Mouse (Mus musculus) intestine, embryonic 14.5 days (tissue): ENCODE measurements at regions not wholly inside any gene's neighbourhood (a gene's known extent, or its start where the extent isn't known, plus 50 kb on each side); places are given as distances from the start of the nearest gene placed in this dataset.
A peak's percentile ranks its signal among the peaks of the same experiment; 100 is the strongest.

Experiments used
- ATAC-seq: fragments of 200-750 bp; cut with Nextera tagmentation; replicated peaks from 2 replicates; pipeline ENCODE4 v1.8.0; 2017; ENCODE audit warnings: low read depth, moderate number of reproducible peaks, moderate TSS enrichment, moderate library complexity; ENCODE audit not compliant: low FRiP score, low TSS enrichment
- DNase-seq: peaks from one replicate; pipeline ENCODE4 v3.0.0-alpha.2; 2018; ENCODE audit warnings: low spot score
- H3K27ac ChIP-seq: fragments of 300-500 bp; sonication (generic); 2 replicates; pipeline ENCODE4 v1.5.1; 2014; ENCODE audit warnings: low read depth, mild to moderate bottlenecking, control low read depth
- H3K27me3 ChIP-seq: fragments of 300-500 bp; sonication (generic); replicated peaks from 2 replicates; pipeline ENCODE4 v1.6.1; 2014; ENCODE audit warnings: low read length, control low read depth; ENCODE audit not compliant: control insufficient read depth, insufficient read depth
- H3K36me3 ChIP-seq: fragments of 300-500 bp; sonication (generic); 2 replicates; pipeline ENCODE4 v1.6.1; 2014; ENCODE audit warnings: low read length, control low read depth; ENCODE audit not compliant: control insufficient read depth, insufficient read depth
- H3K4me1 ChIP-seq: fragments of 300-500 bp; sonication (generic); replicated peaks from 2 replicates; pipeline ENCODE4 v1.6.1; 2014; ENCODE audit warnings: low read length, control low read depth, mixed read lengths; ENCODE audit not compliant: control insufficient read depth, insufficient read depth
- H3K4me2 ChIP-seq: fragments of 300-500 bp; sonication (generic); 2 replicates; pipeline ENCODE4 v1.6.1; 2014; ENCODE audit warnings: low read length
- H3K4me3 ChIP-seq: fragments of 300-500 bp; sonication (generic); 2 replicates; pipeline ENCODE4 v1.5.1; 2014; ENCODE audit warnings: low read depth, low read length, control low read depth, mixed read lengths
- H3K9ac ChIP-seq: fragments of 300-500 bp; sonication (generic); 2 replicates; pipeline ENCODE4 v1.6.1; 2014; ENCODE audit warnings: mild to moderate bottlenecking, low read length
- H3K9me3 ChIP-seq: fragments of 300-500 bp; sonication (generic); 2 replicates; pipeline ENCODE4 v1.6.1; 2016; ENCODE audit warnings: low read length, control low read depth; ENCODE audit not compliant: control insufficient read depth
- WGBS: fragments of 180-500 bp; shearing (Covaris S2); extraction: QIAGEN DNeasy Blood & Tissue Kit; methylation state at CpG from one replicate; pipeline ENCODE4 v1.1.7; 2014; 5-methylcytosine and 5-hydroxymethylcytosine counted together

DNA sequence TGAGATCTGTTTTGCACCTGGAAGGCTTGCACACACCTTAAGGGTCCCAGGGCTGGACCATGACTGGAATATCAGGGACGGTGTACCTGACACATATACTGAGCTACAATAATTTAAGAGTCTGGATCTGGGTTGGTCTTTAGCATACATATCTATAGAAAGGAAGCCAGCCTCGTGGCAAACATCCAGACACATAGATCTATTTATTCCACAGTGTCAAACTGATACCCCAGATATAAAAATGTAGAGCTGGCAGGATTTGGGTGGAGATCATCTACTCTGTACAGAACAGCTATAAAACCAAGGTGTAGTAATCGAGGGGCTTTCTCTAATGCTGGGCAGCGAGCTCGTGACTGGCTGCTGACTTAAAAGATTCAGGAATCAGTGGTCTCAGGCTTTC is 81.1 kb upstream of the Slc38a2 start:
- Histone ChIP-seq H3K9me3 (no peaks in the 10 kb centered on the region), H3K4me3 (no peak overlapping the region), H3K27ac (no peak overlapping the region), H3K4me1 (no peaks in the 10 kb centered on the region), H3K27me3 (no peaks in the 10 kb centered on the region), H3K9ac (no peak overlapping the region), H3K36me3 (no peaks in the 10 kb centered on the region), H3K4me2 (no peak overlapping the region)
- ATAC-seq (no peak), DNase-seq (no peak)
- WGBS, result 82% methylated on average over 5 of the region's 5 CpGs

DNA sequence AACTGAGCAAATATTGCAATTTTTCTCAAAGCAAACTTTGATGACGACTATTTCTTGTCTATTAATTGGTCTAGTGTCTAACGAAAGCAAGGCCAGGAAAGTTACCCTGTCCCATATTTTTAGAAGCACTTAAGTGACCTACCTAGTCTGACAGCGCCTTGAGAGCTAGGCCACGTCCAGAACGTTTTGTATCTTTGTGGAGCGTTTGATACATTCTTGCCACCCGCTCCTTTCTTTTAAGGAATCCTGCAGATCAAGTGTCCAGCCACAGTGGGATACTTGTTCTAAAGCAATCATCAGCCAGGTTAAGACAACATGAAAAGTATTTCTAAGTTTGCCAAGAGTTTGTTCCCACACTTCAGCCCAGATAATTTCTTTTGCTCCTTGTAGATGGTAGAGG is 79.8 kb upstream of the Slc38a2 start:
- Histone ChIP-seq H3K9me3 (no peaks in the 10 kb centered on the region), H3K27me3 (no peaks in the 10 kb centered on the region), H3K9ac (no peak overlapping the region), H3K4me3 (no peak overlapping the region), H3K4me2 (no peak overlapping the region), H3K4me1 (no peaks in the 10 kb centered on the region; the same call in 1 of the 2 replicates), H3K27ac (no peak overlapping the region), H3K36me3 (no peaks in the 10 kb centered on the region)
- ATAC-seq (no peak), DNase-seq (no peak)
- 87% methylated on average over 7 of the region's 7 CpGs for WGBS

DNA sequence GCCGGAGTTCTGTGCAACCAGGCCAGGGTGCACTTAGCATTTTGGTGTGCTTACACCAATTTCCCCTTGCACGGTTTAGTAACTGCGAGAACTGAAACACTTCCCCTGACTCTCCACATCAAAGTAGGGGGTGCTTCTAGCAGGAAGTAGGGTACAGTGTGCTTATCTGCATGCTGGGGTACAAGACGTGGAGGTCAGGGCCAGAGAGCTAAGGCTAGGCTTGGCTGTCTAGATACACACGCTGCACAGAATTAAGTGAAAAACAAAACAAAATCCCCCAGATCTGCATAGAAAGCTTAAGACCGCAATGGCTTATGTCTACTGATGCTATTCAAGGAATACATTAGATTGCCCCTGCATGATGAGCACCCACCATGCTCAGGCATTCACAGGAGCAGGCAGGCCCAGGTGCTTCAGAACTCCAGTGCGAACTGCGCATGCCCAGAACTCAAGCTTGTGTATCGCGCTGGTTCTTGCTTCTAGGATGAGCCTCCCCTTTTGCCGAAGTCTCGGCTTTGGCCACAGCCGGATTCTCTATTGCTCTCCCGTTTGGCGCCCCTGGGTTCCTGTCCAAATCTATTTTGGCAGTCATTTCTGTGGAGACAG is 78.9 kb upstream of the Slc38a2 start:
- Histone ChIP-seq H3K27ac (no peak overlapping the region), H3K4me1 (no peaks in the 10 kb centered on the region; the same call in 1 of the 2 replicates), H3K36me3 (no peaks in the 10 kb centered on the region), H3K4me3 (no peak overlapping the region), H3K9me3 (no peaks in the 10 kb centered on the region), H3K9ac (no peak overlapping the region), H3K27me3 (no peaks in the 10 kb centered on the region), H3K4me2 (no peak overlapping the region)
- no peak for ATAC-seq
- WGBS, result 92% methylated on average over 15 of the region's 15 CpGs
- no peak for DNase-seq

DNA sequence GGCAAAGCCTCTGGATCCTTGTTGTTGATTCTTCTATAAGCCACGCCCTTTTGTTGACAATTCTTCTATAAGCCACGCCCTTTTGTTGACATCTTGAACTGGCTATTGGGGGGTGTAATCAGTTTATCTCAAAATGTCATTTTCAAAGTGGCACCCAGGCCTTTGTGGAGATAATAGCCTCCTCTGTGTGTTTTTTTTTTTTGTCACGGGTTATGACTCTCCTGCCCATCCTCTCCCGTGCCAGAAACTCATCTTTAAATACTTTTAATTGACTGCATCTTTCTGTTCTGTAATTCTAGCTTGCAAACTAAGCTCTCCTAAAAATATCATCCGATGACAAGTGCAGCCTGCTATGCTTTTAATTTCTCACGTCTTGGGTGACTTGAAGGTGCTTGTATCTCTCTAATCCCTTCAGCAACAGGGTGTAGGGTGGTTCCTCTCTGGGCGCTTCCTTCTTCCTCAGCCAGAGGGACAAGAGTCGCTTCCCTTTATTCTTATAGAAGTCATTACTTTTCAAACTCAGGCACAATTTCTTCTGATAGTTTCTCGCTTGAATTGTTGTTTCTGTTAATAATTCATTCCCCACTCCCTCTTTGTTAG is 77.0 kb upstream of the Slc38a2 start:
- no peaks in the 10 kb centered on the region for H3K9me3 ChIP-seq
- no peak overlapping the region for H3K4me2 ChIP-seq
- DNase-seq (no peak), ATAC-seq (no peak)
- no peaks in the 10 kb centered on the region for H3K27me3 ChIP-seq
- no peaks in the 10 kb centered on the region; the same call in 1 of the 2 replicates for H3K4me1 ChIP-seq
- no peak overlapping the region for H3K4me3 ChIP-seq
- whole genome bisulfite sequencing, result 72% methylated on average over 9 of the region's 9 CpGs
- no peak overlapping the region for H3K9ac ChIP-seq
- no peak overlapping the region for H3K27ac ChIP-seq
- H3K36me3 ChIP-seq, result no peaks in the 10 kb centered on the region

DNA sequence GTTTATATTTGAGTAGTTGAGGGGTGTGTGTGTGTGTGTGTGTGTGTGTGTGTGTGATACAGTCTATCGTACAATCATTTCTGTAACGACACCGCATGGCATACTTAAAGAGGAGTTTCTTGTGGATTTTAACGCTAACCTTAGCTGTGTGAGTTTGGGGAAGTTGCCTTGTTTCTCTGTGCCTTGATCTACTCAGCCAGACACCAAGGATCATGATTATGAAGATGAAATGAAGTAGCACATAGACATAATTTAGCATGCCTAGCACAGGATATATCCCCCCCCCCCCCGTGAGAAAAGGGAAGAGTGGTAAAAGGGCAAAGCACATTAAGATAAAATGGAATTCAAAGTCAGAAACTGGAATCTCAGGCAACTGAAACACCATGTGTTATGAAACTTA is 75.6 kb upstream of the Slc38a2 start:
- DNase-seq (no peak), ATAC-seq (no peak)
- WGBS, result 73% methylated on average over 5 of the region's 5 CpGs
- Histone ChIP-seq H3K9me3 (no peaks in the 10 kb centered on the region), H3K4me2 (no peak overlapping the region), H3K36me3 (no peaks in the 10 kb centered on the region), H3K4me1 (no peaks in the 10 kb centered on the region; the same call in 1 of the 2 replicates), H3K27me3 (no peaks in the 10 kb centered on the region), H3K9ac (no peak overlapping the region), H3K4me3 (no peak overlapping the region), H3K27ac (no peak overlapping the region)

DNA sequence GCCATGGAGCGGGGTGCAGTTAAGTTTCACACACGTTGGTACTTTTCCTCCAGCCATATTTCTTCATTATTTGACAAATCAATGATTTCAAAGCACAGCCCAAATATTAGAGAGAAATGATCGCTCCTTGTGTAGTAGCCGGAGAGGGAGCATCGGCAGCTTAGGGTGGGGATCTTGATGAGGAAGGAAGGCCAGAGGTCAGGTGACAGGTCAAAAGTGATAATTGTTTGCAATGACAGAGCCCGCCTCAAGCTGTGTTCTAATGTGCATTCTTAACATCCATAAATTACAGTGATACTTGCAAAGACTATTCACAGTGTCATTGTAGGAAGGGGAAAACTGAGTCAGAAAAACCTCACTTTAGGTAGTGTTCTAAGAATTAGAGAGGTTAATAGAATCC is 75.1 kb upstream of the Slc38a2 start:
- H3K36me3 ChIP-seq, result no peaks in the 10 kb centered on the region
- no peak for ATAC-seq

DNA sequence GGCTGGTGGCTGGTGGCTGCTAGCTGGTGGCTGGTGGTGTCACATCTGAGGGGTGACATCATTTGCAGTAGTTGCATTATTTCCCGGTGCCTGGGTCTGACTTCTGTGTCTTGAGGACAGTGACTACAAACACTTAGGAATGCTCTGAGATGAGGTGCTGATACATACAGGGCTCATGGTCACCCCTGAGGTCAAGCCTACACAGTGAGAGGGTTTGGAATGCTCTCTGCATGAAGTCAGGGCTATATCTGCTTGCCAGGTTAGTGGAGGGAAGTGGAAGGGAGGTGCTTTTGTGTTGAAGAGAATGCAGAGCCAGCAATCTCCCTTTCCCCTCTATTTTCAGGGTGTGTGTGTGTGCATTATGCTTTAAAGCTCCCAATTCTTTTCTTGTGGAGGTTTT is 74.1 kb upstream of the Slc38a2 start:
- Histone ChIP-seq H3K9ac (no peak overlapping the region), H3K4me2 (no peak overlapping the region), H3K36me3 (no peaks in the 10 kb centered on the region), H3K27ac (peak overlapping the region; percentile 30; the same call in 1 of the 2 replicates), H3K9me3 (no peaks in the 10 kb centered on the region), H3K27me3 (no peaks in the 10 kb centered on the region), H3K4me3 (no peak overlapping the region), H3K4me1 (no peaks in the 10 kb centered on the region; the same call in 1 of the 2 replicates)
- WGBS, result 48% methylated on average over 1 of the region's 1 CpGs
- ATAC-seq, result no peak
- DNase-seq, result no peak

More for the DNA sequence above, 75.1 kb upstream of the Slc38a2 start:
- Histone ChIP-seq H3K4me3 (no peak overlapping the region), H3K27ac (no peak overlapping the region), H3K9me3 (no peaks in the 10 kb centered on the region), H3K27me3 (no peaks in the 10 kb centered on the region), H3K9ac (no peak overlapping the region), H3K4me1 (no peaks in the 10 kb centered on the region; the same call in 1 of the 2 replicates), H3K4me2 (no peak overlapping the region; the same call in 1 of the 2 replicates)
- DNase-seq, result no peak
- 41% methylated on average over 6 of the region's 6 CpGs for WGBS

DNA sequence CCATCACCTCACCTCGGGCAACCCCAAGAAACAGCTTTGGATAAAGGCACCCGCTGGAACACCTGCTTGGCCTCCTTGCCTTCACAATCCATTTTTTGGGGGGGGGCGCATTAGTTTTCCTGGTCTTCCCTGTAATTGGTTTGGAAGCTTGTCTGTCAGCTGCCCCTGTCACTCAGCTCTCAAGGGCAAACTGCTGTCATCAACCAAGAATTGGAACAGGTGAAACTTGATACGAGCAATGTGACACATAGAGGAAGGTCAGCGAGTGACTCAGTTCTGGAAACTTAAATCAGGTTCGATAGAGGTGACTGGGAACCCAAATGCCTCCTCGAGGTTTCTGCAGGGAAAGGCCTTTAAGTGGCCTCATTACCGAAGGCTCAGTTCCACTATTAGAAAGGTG is 73.2 kb upstream of the Slc38a2 start:
- no peaks in the 10 kb centered on the region; the same call in 1 of the 2 replicates for H3K4me1 ChIP-seq
- no peak overlapping the region for H3K4me3 ChIP-seq
- no peaks in the 10 kb centered on the region for H3K36me3 ChIP-seq
- no peak overlapping the region for H3K27ac ChIP-seq
- ATAC-seq, result no peak
- no peaks in the 10 kb centered on the region for H3K27me3 ChIP-seq
- H3K9me3 ChIP-seq, result no peaks in the 10 kb centered on the region
- no peak overlapping the region for H3K4me2 ChIP-seq
- DNase-seq, result no peak
- H3K9ac ChIP-seq, result no peak overlapping the region
- 79% methylated on average over 8 of the region's 8 CpGs for WGBS

DNA sequence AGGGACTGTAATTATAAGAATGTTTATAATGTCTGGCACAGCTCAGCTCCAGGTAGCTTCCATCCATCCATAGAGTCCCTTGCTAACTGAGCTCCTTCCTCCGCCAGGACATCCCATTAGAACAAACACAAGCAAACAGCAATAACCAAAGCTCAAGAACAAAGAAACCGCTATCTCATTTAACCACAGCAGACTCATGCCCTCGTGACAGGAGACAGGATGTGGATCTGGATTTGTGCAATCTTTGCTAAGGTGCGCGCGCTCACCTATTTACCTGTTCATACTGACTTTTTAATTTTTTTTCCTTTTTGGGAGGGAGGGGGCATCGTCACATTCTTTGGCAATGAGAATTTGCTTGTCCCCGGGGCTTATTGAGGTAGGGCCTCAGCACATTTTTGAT is 71.3 kb upstream of the Slc38a2 start:
- no peak for ATAC-seq
- Histone ChIP-seq H3K9me3 (no peaks in the 10 kb centered on the region), H3K27me3 (no peaks in the 10 kb centered on the region), H3K27ac (no peak overlapping the region), H3K9ac (no peak overlapping the region), H3K36me3 (no peaks in the 10 kb centered on the region), H3K4me2 (no peak overlapping the region), H3K4me3 (no peak overlapping the region), H3K4me1 (no peaks in the 10 kb centered on the region; the same call in 1 of the 2 replicates)
- WGBS, result 89% methylated on average over 8 of the region's 8 CpGs
- no peak for DNase-seq
